In genomic region chr3:143866521-143866920, GRCm38 (mm10) we compare ENCODE assay signal across 27 mouse cellular contexts.
DNase-seq lines count a peak whose midpoint lies in the region; ATAC-seq and TF ChIP-seq lines count a peak whose summit lies in the region.
"Had no signal": no experiment of that assay in that cellular context is flagged by ENCODE, and none has a peak within 500 bp of the region (broad histone marks: within the 10 kb centered on the region; RNA-seq: fewer than 3 reads in every experiment).

No protein-coding gene starts in this region.

- no peak for ATAC-seq in lung, embryonic 14.5 days (ENCODE audit: insufficient read depth)
- peak; percentile 45; the same call in 1 of the 2 replicates for ATAC-seq in hindbrain, embryonic 14.5 days (ENCODE audit: low FRiP score)
- ATAC-seq: forebrain, postnatal 0 days had no signal

- H3K4me3 ChIP-seq in lung, embryonic 14.5 days (ENCODE audit: low read depth, low read length), result no peak overlapping the region
- no peak overlapping the region for H3K4me3 ChIP-seq in hindbrain, embryonic 14.5 days (replicated peaks; ENCODE audit: low read length)
- H3K4me3 ChIP-seq: heart, adult 2 months; heart, embryonic 13.5 days; kidney, embryonic 15.5 days; left cerebral cortex, adult 2 months; limb, embryonic 10.5 days; liver, embryonic 15.5 days; midbrain, embryonic 10.5 days; neural tube, embryonic 12.5 days had no signal

- H3K4me1 ChIP-seq in lung, embryonic 14.5 days (ENCODE audit: insufficient read depth), result no peaks in the 10 kb centered on the region; the same call in 1 of the 2 replicates
- H3K4me1 ChIP-seq in hindbrain, embryonic 14.5 days (replicated peaks; ENCODE audit: control insufficient read depth, insufficient read depth, low read length), result peaks cover 13% of the 10 kb centered on the region; the same call in 1 of the 2 replicates
- H3K4me1 ChIP-seq: liver, embryonic 15.5 days; midbrain, embryonic 10.5 days had no signal

- H3K4me2 ChIP-seq in lung, embryonic 14.5 days, result no peak overlapping the region
- no peak overlapping the region for H3K4me2 ChIP-seq in hindbrain, embryonic 14.5 days (replicated peaks)
- H3K4me2 ChIP-seq: heart, embryonic 13.5 days; kidney, embryonic 15.5 days; liver, embryonic 15.5 days; neural tube, embryonic 12.5 days had no signal

- WGBS in lung, embryonic 14.5 days, result 50% methylated on average over 4 of the region's 4 CpGs
- 47% methylated on average over 4 of the region's 4 CpGs for WGBS in hindbrain, embryonic 14.5 days

- H3K36me3 ChIP-seq in lung, embryonic 14.5 days (ENCODE audit: insufficient read depth), result no peaks in the 10 kb centered on the region
- no peaks in the 10 kb centered on the region for H3K36me3 ChIP-seq in hindbrain, embryonic 14.5 days (replicated peaks; ENCODE audit: control insufficient read depth, insufficient read depth)
- H3K36me3 ChIP-seq: heart, embryonic 13.5 days; kidney, embryonic 15.5 days; limb, embryonic 10.5 days; liver, embryonic 15.5 days; midbrain, embryonic 10.5 days; neural tube, embryonic 12.5 days had no signal

- no peaks in the 10 kb centered on the region for H3K27me3 ChIP-seq in lung, embryonic 14.5 days (ENCODE audit: insufficient read depth, low read length)
- no peaks in the 10 kb centered on the region for H3K27me3 ChIP-seq in hindbrain, embryonic 14.5 days (ENCODE audit: control insufficient read depth, insufficient read depth, low read length)
- H3K27me3 ChIP-seq: heart, embryonic 13.5 days; kidney, embryonic 15.5 days; liver, embryonic 15.5 days; neural tube, embryonic 12.5 days had no signal

- no peaks in the 10 kb centered on the region for H3K9me3 ChIP-seq in lung, embryonic 14.5 days (ENCODE audit: low read depth, low read length)
- no peaks in the 10 kb centered on the region for H3K9me3 ChIP-seq in hindbrain, embryonic 14.5 days (ENCODE audit: control insufficient read depth, low read length)
- H3K9me3 ChIP-seq: heart, embryonic 13.5 days; kidney, embryonic 15.5 days; limb, embryonic 10.5 days; liver, embryonic 15.5 days; midbrain, embryonic 10.5 days; neural tube, embryonic 12.5 days had no signal

- peak; percentile 25 to 45 for DNase-seq in cerebellum, postnatal 14 days
- DNase-seq in cerebellum, adult 18-20 months, result no peak
- peak; percentile 26 for DNase-seq in lung, embryonic 14.5 days
- no peak for DNase-seq in lung, postnatal 4 days
- DNase-seq in hindbrain, embryonic 14.5 days (ENCODE audit: low spot score), result no peak
- DNase-seq in yolk sac, embryonic 10.5 days (ENCODE audit: low spot score), result peak; percentile 9
- DNase-seq in right cerebral cortex, adult 18-20 months, result no peak
- DNase-seq: adrenal gland, postnatal 10 days; cerebellum, adult 9-10 months; forebrain, postnatal 0 days; gastrocnemius, postnatal 36 days; heart, adult 2 months; heart, postnatal 14 days; kidney, adult 11 months; kidney, postnatal 36 days; layer of hippocampus, adult 9-11 months; liver; thymus, adult 18-20 months; thymus, postnatal 36 days had no signal

- H3K9ac ChIP-seq in lung, embryonic 14.5 days, result no peak overlapping the region
- no peak overlapping the region for H3K9ac ChIP-seq in hindbrain, embryonic 14.5 days
- H3K9ac ChIP-seq: forebrain, postnatal 0 days; heart, embryonic 13.5 days; kidney, embryonic 15.5 days; liver, embryonic 15.5 days; neural tube, embryonic 12.5 days had no signal

- TF ChIP-seq CTCF in lung, embryonic 14.5 days (IDR thresholded peaks at IDR 0.05; ENCODE audit: low read depth), result no peak

- no peak overlapping the region for H3K27ac ChIP-seq in lung, embryonic 14.5 days (ENCODE audit: low read depth)
- H3K27ac ChIP-seq in hindbrain, embryonic 14.5 days, result no peak overlapping the region
- H3K27ac ChIP-seq: heart, adult 2 months; heart, embryonic 13.5 days; kidney, embryonic 15.5 days; left cerebral cortex, adult 2 months; limb, embryonic 10.5 days; liver, embryonic 15.5 days; macrophage; midbrain, embryonic 10.5 days; neural tube, embryonic 12.5 days had no signal

Comparison
In these comparisons a context has a peak if more than half of its experiments do, and no peak if none do; other contexts are left out.
1. DNase-seq: peak in cerebellum, postnatal 14 days (2 of 2), lung, embryonic 14.5 days (single experiment) and yolk sac, embryonic 10.5 days (single experiment); none in cerebellum, adult 18-20 months (0 of 2), lung, postnatal 4 days (0 of 2), hindbrain, embryonic 14.5 days (single experiment) and right cerebral cortex, adult 18-20 months (single experiment).